Mouse (Mus musculus): ENCODE measurements at regions not wholly inside any gene's neighbourhood (a gene's known extent, or its start where the extent isn't known, plus 50 kb on each side); places are given as distances from the start of the nearest gene placed in this dataset.

- DNase-seq: no peak
Measured at GRCm38 (mm10) chr12:79907583-79907982, 205.2 kb downstream of the Zfp36l1 start.

DNA sequence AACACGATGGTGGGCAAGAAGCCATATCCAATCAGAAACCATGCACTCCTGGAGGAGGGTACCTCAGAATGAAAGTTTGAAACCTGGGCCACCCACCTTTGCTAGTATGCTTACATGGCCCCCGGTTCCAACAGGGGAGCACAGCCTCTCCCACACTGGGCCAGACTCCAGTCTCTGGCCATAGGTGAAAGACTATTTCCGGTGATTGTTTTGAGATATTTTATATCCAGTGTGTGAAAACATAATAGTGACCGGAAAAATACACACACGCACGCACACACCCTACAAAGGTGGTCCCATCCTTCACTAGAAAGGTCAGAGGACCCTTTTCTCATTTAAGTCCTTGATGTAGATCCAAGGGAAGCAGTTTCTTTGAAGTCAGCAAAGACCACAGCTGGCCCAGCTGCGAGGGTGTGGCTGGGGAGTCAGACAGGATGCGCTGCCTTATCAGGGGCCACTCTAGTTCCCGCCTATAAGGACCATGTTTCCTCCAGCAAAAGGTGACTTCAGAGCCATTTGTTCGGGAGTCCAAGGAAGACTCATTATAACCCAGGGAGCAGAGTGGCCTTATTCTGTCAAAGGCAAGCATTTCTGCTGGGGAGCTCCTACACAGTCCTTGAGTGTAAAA is 206.0 kb downstream of the Zfp36l1 start:
- DNase-seq: no peak

DNA sequence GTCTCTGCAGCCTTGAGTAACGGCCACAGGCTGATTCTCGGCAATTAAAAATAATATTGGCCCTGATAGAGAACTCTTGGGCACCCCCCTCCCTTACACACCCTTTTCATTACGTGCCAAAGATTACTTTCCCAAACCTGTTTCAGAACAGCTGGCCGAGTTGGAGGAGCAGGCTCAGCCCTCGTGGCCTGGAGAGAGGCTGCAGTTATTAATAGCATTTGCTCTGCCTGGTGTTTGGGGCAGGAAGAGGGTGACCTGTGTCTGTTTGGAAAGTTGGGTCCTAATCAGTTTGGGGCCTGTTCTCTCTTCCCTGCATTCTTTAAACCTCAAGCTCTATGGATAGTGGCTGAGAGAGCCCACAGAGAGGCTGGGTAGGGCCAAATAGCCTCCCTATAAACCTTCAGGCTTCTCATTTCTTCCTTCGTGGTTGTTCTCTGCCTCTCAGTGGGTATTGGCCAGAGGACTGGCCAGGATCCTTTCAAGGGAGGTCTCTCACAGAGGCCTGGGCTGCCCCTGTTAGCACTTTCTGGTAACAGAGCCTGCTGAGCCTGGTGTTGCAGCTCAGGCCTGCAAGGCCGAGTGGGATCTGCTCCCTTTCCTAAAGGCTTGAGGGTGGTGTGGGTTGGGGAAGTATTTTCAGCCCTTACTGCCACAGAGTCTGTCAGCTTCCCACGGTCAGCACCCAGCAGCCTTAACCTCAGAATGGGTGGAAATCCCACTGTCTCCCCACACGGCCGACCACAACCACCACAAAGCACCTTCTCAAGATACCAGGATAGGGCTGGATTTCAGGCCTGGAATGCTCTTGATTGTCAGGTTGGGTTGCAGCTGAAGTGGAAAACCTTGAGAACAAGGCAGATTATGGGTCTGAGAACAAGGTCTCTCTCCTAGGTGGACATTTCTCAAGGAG is 206.7 kb downstream of the Zfp36l1 start:
- no peak for DNase-seq

GRCm38 (mm10) chr12:79904913-79905549 is 207.8 kb downstream of the Zfp36l1 start:
- DNase-seq: no peak

- no peak for DNase-seq
Measured at GRCm38 (mm10) chr12:79902761-79903160, 210.1 kb downstream of the Zfp36l1 start.

- no peak for DNase-seq
Measured at GRCm38 (mm10) chr12:79902163-79902562, 210.7 kb downstream of the Zfp36l1 start.

GRCm38 (mm10) chr12:79898198-79898930 is 214.4 kb downstream of the Zfp36l1 start:
- DNase-seq: no peak

- DNase-seq: no peak
Measured at GRCm38 (mm10) chr12:79895975-79896374, 216.8 kb downstream of the Zfp36l1 start.

DNA sequence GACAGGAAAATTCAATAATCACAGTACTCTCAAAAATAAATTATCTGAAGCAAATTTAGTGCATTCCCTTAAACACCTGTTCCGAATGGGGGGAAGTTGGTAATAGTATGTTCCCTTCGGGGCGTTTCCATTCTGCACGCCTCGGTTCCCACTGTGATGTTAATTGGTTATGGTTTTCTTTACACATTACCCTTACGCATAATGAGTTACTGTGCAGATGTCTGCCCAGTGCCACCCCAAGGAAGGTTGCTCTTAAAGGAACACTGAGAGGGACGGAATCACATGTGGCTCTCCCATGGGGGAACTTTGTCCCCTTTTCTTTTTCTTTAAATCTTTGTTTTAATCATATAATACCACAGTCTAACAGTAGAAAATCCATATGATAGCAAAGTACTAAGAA is 217.5 kb downstream of the Zfp36l1 start:
- no peak for DNase-seq

- no peak for DNase-seq
Measured at GRCm38 (mm10) chr12:79892871-79893270, 219.9 kb downstream of the Zfp36l1 start.

DNA sequence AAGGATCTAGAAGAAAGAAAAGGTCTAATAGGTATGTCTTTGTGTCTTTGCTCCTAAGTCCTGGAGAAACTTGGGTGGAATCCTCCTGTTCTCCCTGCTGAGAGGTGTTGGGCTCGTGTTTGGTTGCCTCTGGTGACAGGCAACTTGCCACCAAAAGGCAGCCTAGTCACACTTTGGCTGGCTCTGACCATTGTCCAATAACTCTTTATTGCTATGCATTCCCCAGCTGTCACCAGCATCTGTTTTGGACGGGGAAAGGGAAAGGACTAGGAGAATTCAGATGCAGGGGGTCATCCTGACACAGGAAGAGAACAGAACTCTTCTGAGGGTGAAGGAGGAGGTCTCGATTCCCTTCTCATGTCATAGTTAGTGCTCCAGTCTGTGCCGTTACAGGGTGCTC is 220.9 kb downstream of the Zfp36l1 start:
- DNase-seq: no peak

DNA sequence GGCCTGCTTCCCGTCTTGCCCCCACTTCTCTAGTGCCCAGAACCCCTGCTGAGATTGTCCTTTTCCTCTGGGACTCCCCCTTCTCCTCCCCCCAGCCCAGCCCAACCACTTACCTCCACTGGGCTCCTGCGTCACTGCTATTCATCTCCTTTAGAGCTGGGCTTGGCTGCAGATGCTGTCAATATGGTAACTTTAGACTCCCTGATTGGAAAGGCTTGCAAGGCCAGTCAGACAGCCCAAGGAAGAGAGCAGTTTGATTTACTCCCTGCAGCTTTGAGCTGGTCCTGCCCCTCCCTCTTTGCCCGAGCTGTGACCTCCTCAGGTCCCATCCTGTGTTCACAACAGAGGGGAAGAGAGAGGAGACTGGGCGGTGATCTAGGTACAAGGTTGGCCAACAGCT is 221.9 kb downstream of the Zfp36l1 start:
- no peak for DNase-seq

- DNase-seq: no peak
Measured at GRCm38 (mm10) chr12:79890291-79890690, 222.5 kb downstream of the Zfp36l1 start.

DNA sequence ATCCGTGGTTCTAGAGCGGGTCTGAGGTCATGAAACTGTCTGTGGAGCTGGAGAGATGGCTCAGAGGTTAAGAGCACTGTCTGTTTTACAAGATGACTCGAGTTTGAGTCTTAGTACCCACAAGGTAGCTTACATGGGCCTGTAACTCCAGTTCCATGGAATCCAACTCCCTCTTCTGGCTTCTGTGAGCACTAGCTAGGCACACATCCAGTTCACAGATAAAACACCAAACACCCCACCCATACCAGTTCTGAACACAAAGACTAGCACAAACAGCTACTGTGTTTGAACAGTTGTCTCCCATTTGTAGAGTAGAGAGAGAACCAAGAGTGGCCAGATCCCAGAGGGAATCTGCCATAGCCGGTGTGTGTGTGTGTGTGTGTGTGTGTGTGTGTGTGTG is 224.0 kb downstream of the Zfp36l1 start:
- DNase-seq: no peak

GRCm38 (mm10) chr12:79888086-79888485 is 224.7 kb downstream of the Zfp36l1 start:
- no peak for DNase-seq

- no peak for DNase-seq
Measured at GRCm38 (mm10) chr12:79887225-79887886, 225.5 kb downstream of the Zfp36l1 start.

GRCm38 (mm10) chr12:79886494-79886893 is 226.3 kb downstream of the Zfp36l1 start:
- DNase-seq: no peak

- DNase-seq: no peak
Measured at GRCm38 (mm10) chr12:79885286-79885685, 227.5 kb downstream of the Zfp36l1 start.

- no peak for DNase-seq
Measured at GRCm38 (mm10) chr12:79883651-79884050, 229.2 kb downstream of the Zfp36l1 start.

DNA sequence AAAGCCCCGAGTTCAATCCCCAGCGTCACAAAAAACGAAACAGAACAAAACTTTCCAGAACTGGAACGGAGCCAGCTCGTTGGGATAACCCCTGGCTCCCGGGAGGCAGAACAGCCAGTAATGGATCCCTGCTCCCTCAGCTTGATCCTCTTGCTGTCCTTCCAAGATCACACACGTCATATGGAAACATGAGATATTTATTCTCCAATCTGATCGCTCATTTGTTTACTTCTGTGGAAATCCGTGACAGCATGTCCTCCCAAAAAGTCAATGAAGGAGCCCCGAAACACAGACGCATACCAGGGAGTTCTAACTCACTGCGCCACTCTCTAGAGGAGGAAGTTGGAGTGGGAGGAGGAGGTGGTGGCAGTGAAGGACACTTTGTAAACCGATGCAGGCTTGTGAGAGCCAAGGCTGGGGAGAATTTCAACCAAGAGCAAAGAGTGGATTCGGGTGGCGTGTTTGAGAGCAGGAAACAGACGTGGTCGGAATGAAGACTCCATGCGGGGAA is 232.0 kb downstream of the Zfp36l1 start:
- no peak for DNase-seq

DNA sequence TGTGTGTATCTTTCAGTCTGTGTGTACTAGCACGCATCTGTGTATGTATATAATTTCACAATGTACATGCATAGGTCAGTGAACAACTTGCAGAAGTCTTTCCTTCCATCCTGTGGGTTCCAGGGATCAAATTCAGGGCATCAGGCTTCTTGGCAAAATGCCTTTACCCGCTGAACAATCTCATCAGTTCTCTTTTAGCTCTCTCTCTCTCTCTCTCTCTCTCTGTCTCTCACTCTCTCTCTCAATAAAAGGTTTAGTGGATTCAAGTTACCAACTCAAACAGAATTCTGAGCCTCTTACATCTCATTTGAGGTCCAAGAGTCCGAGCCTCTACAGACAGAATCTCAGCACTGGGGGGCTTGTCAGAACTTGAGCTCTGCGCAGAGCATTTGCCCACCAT is 232.5 kb downstream of the Zfp36l1 start:
- DNase-seq: no peak

GRCm38 (mm10) chr12:79879918-79880273 is 232.9 kb downstream of the Zfp36l1 start:
- DNase-seq: no peak

All from layer of hippocampus, postnatal 36 days (tissue).